Mouse (Mus musculus) olfactory bulb, adult 2 months (tissue): ENCODE measurements around the gene Sh3bgr. TPM values are rescaled to one million over a fixed set of nuclear protein-coding genes. Genes with fewer than 3 reads are reported as not detected.
A peak's percentile ranks its signal among the peaks of the same experiment; 100 is the strongest.

Experiments used
- H3K27ac ChIP-seq: fragments of 200-500 bp; 2 replicates; pipeline ENCODE4 v1.5.1; 2012; ENCODE audit warnings: low read depth, low read length; ENCODE audit not compliant: insufficient read depth
- H3K4me1 ChIP-seq: fragments of 200-500 bp; 2 replicates; pipeline ENCODE4 v1.6.1; 2012; ENCODE audit warnings: low read length; ENCODE audit not compliant: control insufficient read depth, insufficient read depth
- H3K4me3 ChIP-seq: fragments of 200-500 bp; 2 replicates; pipeline ENCODE4 v1.5.1; 2012; ENCODE audit warnings: mild to moderate bottlenecking, low read depth, low read length, moderate library complexity; ENCODE audit not compliant: insufficient read depth
- CTCF ChIP-seq: fragments of 200-500 bp; IDR thresholded peaks from 2 replicates; pipeline ENCODE4 v1.5.1; 2012; ENCODE audit warnings: low read depth, mild to moderate bottlenecking, low read length, moderate library complexity; ENCODE audit not compliant: insufficient read depth
- POLR2A ChIP-seq: fragments of 200-500 bp; IDR thresholded peaks from 2 replicates; pipeline ENCODE4 v1.6.1; 2012; ENCODE audit warnings: mild to moderate bottlenecking, low read depth, low read length, moderate library complexity; ENCODE audit not compliant: insufficient read depth
- WGBS: fragments of 180-500 bp; shearing (Covaris S2); methylation state at CpG from one replicate; pipeline ENCODE4 v1.1.7; 2018; 5-methylcytosine and 5-hydroxymethylcytosine counted together
- polyA plus RNA-seq: library from polyadenylated mRNA; stranded (reverse); fragments of >200 nt; gene quantifications from 2 replicates; pipeline ENCODE4 v1.2.4, GENCODE M21; 2012; ENCODE audit warnings: low replicate concordance; ENCODE audit not compliant: missing spikeins, insufficient read depth, insufficient read length

The Sh3bgr gene
- polyA plus RNA-seq, 1 experiment = not detected

- peaks cover 12% of the 10 kb centered on the region for H3K4me1 ChIP-seq
- TF ChIP-seq POLR2A (no peak), CTCF (no peak)
- WGBS = 17% methylated on average over 9 of the region's 9 CpGs
- no peak overlapping the region for H3K27ac ChIP-seq
- peak overlapping the region; percentile 22 for H3K4me3 ChIP-seq
These were observed 415 bp downstream of the Sh3bgr start for GRCm38 (mm10) chr16:96200702-96201028.

DNA sequence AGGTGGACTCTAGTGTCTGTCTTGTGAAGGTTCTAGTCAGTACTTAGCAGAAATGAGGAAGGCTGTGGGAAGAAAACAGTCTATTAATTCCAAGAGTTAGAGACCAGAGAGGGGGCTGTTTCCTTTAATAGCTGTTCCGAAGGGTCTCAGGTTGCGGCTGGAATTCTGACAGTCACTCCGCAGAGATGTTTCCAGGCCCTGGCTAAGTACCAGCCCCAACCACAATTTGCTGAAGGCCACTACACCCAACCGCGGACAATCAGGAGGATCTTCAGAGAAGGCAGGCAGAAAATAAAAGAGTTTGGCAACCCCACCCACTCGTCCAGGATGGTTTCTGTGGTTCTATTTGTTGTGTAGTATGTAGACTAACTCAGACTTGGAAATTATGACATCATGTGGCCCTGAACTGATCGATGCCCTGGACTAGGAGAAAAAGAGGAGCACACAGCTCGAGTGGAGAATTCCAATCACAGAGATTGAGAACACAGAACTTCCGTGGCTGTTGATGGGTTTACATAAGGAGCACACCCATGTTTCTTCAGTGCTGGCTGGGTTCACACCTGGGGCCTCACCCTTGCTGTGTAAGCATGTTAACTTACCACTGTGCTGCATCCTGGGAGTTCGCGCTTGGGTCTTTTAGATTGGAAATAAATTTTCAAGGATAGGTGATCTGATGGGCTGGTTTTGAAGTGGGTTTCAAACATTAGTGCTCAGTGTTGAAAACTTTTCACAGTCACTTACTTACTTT is 1.4 kb downstream of the Sh3bgr start:
- WGBS = 90% methylated on average over 11 of the region's 11 CpGs

DNA sequence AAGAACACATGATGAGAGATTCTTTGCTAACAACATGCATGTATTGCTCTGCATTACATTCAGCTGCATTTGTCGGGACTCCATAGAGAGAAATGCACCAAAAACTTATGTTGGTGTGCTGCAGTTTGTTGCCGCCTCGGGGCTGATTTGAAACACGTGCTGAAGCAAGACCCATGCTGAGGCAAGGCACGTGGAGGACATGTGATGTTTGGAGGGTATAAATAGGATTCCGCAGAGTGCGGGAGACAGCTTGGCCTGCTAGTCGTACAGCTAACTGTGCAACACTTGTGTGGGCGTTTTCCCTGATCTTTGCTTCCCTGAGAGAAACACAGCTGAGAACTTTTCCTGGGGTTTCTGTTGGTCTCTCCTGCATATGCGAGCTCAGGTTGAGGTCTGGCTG is 9.5 kb downstream of the Sh3bgr start:
- H3K27ac ChIP-seq = no peak overlapping the region
- TF ChIP-seq CTCF (no peak), POLR2A (no peak)
- peaks cover 3% of the 10 kb centered on the region for H3K4me1 ChIP-seq
- 52% methylated on average over 10 of the region's 10 CpGs for WGBS
- H3K4me3 ChIP-seq = no peak overlapping the region

More for the DNA sequence above, 1.4 kb downstream of the Sh3bgr start:
- no peak overlapping the region for H3K27ac ChIP-seq
- H3K4me1 ChIP-seq = peaks cover 12% of the 10 kb centered on the region
- no peak overlapping the region for H3K4me3 ChIP-seq
- TF ChIP-seq POLR2A = no peak

- 81% methylated on average over 7 of the region's 7 CpGs for WGBS
These were observed 10.6 kb downstream of the Sh3bgr start for GRCm38 (mm10) chr16:96210856-96211255.

DNA sequence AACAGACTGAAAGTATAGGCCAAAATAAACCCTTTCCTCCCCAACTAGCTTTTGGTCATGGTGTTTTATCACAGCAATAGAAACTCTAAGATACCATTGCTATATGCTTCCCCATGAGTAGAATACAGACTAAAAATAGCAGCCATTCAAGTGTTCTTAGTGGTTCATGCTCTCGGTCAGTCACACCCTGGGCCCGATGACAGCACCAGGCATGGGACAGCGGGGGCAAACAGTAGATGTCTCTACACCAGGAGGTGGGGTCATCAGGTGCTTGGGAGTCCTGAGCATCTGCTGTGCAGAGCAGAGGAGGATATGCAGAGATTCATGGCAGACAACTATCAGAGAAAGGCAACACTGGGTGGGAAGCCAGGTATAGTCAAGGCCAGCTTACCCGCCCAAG is 12.8 kb downstream of the Sh3bgr start:
- Histone ChIP-seq H3K4me3 (no peak overlapping the region), H3K27ac (no peak overlapping the region), H3K4me1 (no peaks in the 10 kb centered on the region)
- no peak for TF ChIP-seq CTCF
- no peak for TF ChIP-seq POLR2A
- WGBS = 95% methylated on average over 4 of the region's 4 CpGs

More at GRCm38 (mm10) chr16:96210856-96211255, 10.6 kb downstream of the Sh3bgr start:
- no peak overlapping the region for H3K4me3 ChIP-seq
- H3K27ac ChIP-seq = no peak overlapping the region
- TF ChIP-seq POLR2A (no peak), CTCF (no peak)
- H3K4me1 ChIP-seq = peaks cover 3% of the 10 kb centered on the region

- no peak overlapping the region for H3K27ac ChIP-seq
- 58% methylated on average over 5 of the region's 5 CpGs for WGBS
These were observed 21.2 kb downstream of the Sh3bgr start for GRCm38 (mm10) chr16:96221491-96221890.

GRCm38 (mm10) chr16:96221959-96222358 is 21.7 kb downstream of the Sh3bgr start:
- 84% methylated on average over 3 of the region's 3 CpGs for WGBS
- Histone ChIP-seq H3K4me3 (no peak overlapping the region), H3K27ac (no peak overlapping the region), H3K4me1 (no peaks in the 10 kb centered on the region)
- TF ChIP-seq CTCF = no peak

More at GRCm38 (mm10) chr16:96221491-96221890, 21.2 kb downstream of the Sh3bgr start:
- no peak for TF ChIP-seq POLR2A
- TF ChIP-seq CTCF = no peak
- Histone ChIP-seq H3K4me1 (no peaks in the 10 kb centered on the region), H3K4me3 (no peak overlapping the region)

DNA sequence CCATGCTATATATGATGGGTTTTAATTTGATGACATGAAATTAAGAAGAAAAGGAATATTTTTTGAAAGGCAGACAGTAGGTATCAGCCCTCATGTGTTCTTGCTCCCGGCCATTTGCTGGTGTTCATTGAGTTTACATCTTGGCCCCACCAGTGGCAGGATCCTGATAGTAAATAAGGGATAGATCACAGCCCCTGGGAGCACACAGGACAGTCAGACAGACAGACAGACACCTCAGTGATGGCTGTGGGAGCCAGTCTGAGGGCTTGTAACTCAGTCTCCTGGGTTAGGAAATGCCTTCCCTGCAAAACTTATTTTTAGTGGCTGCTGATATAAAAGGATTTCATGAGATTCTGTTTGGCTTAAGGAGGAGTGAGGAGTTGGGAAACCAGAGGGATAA is 22.2 kb downstream of the Sh3bgr start:
- WGBS = 92% methylated on average over 1 of the region's 1 CpGs
- no peak for TF ChIP-seq POLR2A
- TF ChIP-seq CTCF = no peak
- no peak overlapping the region for H3K4me3 ChIP-seq
- H3K4me1 ChIP-seq = no peaks in the 10 kb centered on the region
- H3K27ac ChIP-seq = no peak overlapping the region

DNA sequence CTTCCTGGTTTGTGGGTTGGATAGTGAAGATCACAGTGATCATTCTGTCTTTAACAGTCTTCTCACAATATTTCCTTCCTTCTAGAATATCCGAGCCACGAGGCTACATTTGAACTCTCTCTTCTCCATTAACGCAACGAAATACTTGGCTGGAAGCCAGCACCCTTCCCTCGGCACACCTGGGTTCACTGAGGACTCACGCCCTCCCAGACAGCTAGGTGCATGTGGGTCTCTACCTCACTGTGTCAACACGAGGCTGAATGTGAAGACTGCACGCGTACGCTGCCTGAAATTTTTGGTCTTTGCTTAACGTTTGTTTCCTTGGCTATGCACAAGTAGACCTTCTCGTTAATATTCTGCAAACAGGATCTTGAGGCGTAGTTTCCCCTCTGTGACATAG is 28.2 kb downstream of the Sh3bgr start:
- Histone ChIP-seq H3K27ac (no peak overlapping the region), H3K4me1 (peaks cover 8% of the 10 kb centered on the region), H3K4me3 (no peak overlapping the region)
- TF ChIP-seq POLR2A (no peak), CTCF (no peak)
- WGBS = 57% methylated on average over 13 of the region's 13 CpGs

DNA sequence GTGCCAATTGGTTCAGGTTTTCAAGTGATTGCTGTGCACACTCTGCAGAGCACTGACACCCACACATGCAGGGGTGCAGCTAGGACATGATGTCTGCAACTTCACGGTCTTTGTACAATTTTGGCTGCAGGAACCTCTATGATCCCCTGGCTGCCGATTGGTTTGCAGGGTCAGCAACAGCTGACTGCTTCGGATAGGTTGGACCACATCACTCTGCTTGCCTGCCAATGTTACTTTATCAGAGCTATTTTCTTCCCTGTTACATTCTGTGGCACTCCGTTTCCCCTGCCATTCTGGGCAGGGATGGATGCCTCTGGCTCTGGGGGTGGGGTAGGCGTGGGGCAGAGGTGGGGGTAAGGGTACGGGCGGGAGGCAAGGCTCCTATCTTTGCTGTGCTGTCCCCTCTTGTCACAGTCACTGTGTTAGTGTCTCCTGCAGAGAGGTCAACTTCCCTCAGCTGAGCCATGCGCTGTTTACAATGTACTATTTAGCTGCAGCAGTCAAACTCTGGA is 28.9 kb downstream of the Sh3bgr start:
- 0 out of 2 replicates have a peak overlapping the region, but pooled peaks have one; percentile 22 for H3K27ac ChIP-seq
- H3K4me3 ChIP-seq = no peak overlapping the region
- TF ChIP-seq CTCF (no peak), POLR2A (no peak)
- peaks cover 8% of the 10 kb centered on the region for H3K4me1 ChIP-seq
- WGBS = 36% methylated on average over 8 of the region's 8 CpGs
